Mouse (Mus musculus): ENCODE measurements around the gene Tbc1d19.

The Tbc1d19 gene

DNA sequence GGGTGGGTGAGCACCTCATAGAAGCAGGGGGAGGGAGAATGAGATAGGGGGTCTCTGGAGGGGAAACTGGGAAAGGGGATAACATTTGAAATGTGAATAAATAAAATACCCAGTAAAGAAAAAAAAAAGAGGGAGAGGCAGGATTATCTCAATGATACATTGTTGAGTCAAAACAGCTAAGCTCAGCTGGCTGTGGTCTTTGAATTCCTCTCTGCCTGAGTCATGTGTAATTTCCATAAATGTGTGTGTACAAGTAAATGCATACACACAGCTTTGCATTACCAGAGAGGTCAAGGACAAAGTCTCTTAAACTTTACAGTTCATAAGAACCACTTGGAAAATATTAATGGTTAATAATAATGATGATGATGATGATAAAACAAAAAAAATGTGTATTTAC, 143.8 kb downstream of the Tbc1d19 start:
- DNase-seq (ENCODE audit: low spot score): no peak

All from layer of hippocampus, adult 9-10 months (tissue).